Mouse (Mus musculus) liver, adult (tissue): Measurements from ENCODE around the gene Mpv17.

ENCODE experiments used
- GATA4 ChIP-seq: IDR thresholded peaks from 2 replicates; pipeline ENCODE4 v1.6.1; 2014; ENCODE audit warnings: mild to moderate bottlenecking, low read length; ENCODE audit not compliant: insufficient replicate concordance

The Mpv17 gene

GRCm38 (mm10) chr5:31154152-31154553, at the start of gene Mpv17:
Gene Mpv17, minus strand, starts transcription at chr5:31154251.
- TF ChIP-seq GATA4 = no peak

GRCm38 (mm10) chr5:31202933-31203332, 48.9 kb upstream of the Mpv17 start:
- TF ChIP-seq GATA4 = no peak

GRCm38 (mm10) chr5:31201742-31202590, 47.9 kb upstream of the Mpv17 start, which contains the start of gene Zfp513:
Gene Zfp513, minus strand, starts transcription at chr5:31202303.
- no peak for TF ChIP-seq GATA4

GRCm38 (mm10) chr5:31201042-31201741, 47.1 kb upstream of the Mpv17 start:
- no peak for TF ChIP-seq GATA4

- TF ChIP-seq GATA4 = no peak
Measured at GRCm38 (mm10) chr5:31200327-31200768, 46.3 kb upstream of the Mpv17 start.

GRCm38 (mm10) chr5:31199893-31200292, 45.8 kb upstream of the Mpv17 start:
- no peak for TF ChIP-seq GATA4

GRCm38 (mm10) chr5:31199321-31199892, 45.4 kb upstream of the Mpv17 start:
- no peak for TF ChIP-seq GATA4

- no peak for TF ChIP-seq GATA4
Measured at GRCm38 (mm10) chr5:31198616-31199320, 44.7 kb upstream of the Mpv17 start.

GRCm38 (mm10) chr5:31198170-31198569, 44.1 kb upstream of the Mpv17 start:
- no peak for TF ChIP-seq GATA4

GRCm38 (mm10) chr5:31197072-31197471, 43.0 kb upstream of the Mpv17 start:
- TF ChIP-seq GATA4 = no peak

- no peak for TF ChIP-seq GATA4
Measured at GRCm38 (mm10) chr5:31196207-31196606, 42.2 kb upstream of the Mpv17 start.

GRCm38 (mm10) chr5:31195671-31196070, 41.6 kb upstream of the Mpv17 start:
- TF ChIP-seq GATA4 = no peak

GRCm38 (mm10) chr5:31194486-31195485, 40.7 kb upstream of the Mpv17 start:
- TF ChIP-seq GATA4 = no peak

GRCm38 (mm10) chr5:31193631-31194281, 39.7 kb upstream of the Mpv17 start:
- no peak for TF ChIP-seq GATA4
